ENCODE assay signal across 28 mouse cellular contexts in the genomic region with DNA sequence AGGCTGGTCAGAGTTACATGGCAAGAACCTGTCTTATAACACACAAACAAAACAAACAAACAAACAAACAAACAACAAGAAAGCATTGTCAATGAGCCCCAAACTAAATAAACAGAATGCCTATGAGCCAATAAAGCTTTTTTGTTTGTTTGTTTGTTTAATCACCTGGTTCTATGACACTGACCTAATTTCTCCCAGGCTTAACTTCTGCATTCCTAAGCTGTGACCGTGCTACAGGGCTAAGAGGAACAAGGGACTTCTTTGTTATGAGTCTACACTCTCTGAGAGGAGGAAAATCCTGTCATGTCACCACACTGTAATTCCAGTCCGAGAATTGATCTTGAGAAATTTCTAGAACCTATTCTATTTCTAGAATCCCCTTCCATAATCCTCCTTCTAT. TPM values are rescaled to one million over a fixed set of nuclear protein-coding genes. Genes with fewer than 3 reads are reported as not detected.
DNase-seq lines count a peak whose midpoint lies in the region; ATAC-seq and TF ChIP-seq lines count a peak whose summit lies in the region.
"Had no signal": no experiment of that assay in that cellular context is flagged by ENCODE, and none has a peak within 500 bp of the region (broad histone marks: within the 10 kb centered on the region; RNA-seq: fewer than 3 reads in every experiment).

No protein-coding gene starts in this region.

- H3K27me3 ChIP-seq in forebrain, embryonic 10.5 days (ENCODE audit: poor library complexity, severe bottlenecking), result no peaks in the 10 kb centered on the region
- H3K27me3 ChIP-seq in forebrain, embryonic 15.5 days, result no peaks in the 10 kb centered on the region
- no peaks in the 10 kb centered on the region for H3K27me3 ChIP-seq in lung, embryonic 15.5 days
- H3K27me3 ChIP-seq in limb, embryonic 13.5 days, result no peaks in the 10 kb centered on the region
- H3K27me3 ChIP-seq in liver, embryonic 12.5 days (replicated peaks), result no peaks in the 10 kb centered on the region
- H3K27me3 ChIP-seq: embryonic facial prominence, embryonic 12.5 days; forebrain, embryonic 13.5 days; heart, embryonic 12.5 days; hindbrain, embryonic 15.5 days; midbrain, embryonic 12.5 days had no signal

- WGBS in forebrain, embryonic 10.5 days, result 54% methylated on average over 2 of the region's 2 CpGs
- 43% methylated on average over 2 of the region's 2 CpGs for WGBS in forebrain, embryonic 15.5 days
- WGBS in lung, embryonic 15.5 days, result 43% methylated on average over 2 of the region's 2 CpGs
- WGBS in limb, embryonic 13.5 days, result 48% methylated on average over 2 of the region's 2 CpGs
- WGBS in liver, embryonic 12.5 days (ENCODE audit: insufficient replicate concordance), result 29% methylated on average over 2 of the region's 2 CpGs

- peaks cover 33% of the 10 kb centered on the region for H3K4me1 ChIP-seq in forebrain, embryonic 10.5 days
- H3K4me1 ChIP-seq in forebrain, embryonic 15.5 days, result no peaks in the 10 kb centered on the region; the same call in 1 of the 2 replicates
- H3K4me1 ChIP-seq in lung, embryonic 15.5 days, result peaks cover 34% of the 10 kb centered on the region
- peaks cover 35% of the 10 kb centered on the region for H3K4me1 ChIP-seq in limb, embryonic 13.5 days
- no peaks in the 10 kb centered on the region for H3K4me1 ChIP-seq in liver, embryonic 12.5 days
- H3K4me1 ChIP-seq: forebrain, embryonic 13.5 days had no signal

- ATAC-seq in forebrain, embryonic 15.5 days (replicated peaks), result no peak
- no peak for ATAC-seq in lung, embryonic 15.5 days (ENCODE audit: borderline replicate concordance, extremely low read depth, low FRiP score, low TSS enrichment)
- ATAC-seq in limb, embryonic 13.5 days (ENCODE audit: low FRiP score, low read depth), result no peak
- ATAC-seq in liver, embryonic 12.5 days, result no peak
- ATAC-seq: activated CD4-positive, CD25-positive, alpha-beta regulatory T cell, adult 4 months; CD4-positive, CD25-positive, alpha-beta regulatory T cell, adult 4 months; forebrain, embryonic 13.5 days; liver, postnatal 0 days had no signal

- no peak overlapping the region for H3K4me2 ChIP-seq in forebrain, embryonic 15.5 days (replicated peaks)
- H3K4me2 ChIP-seq in lung, embryonic 15.5 days, result no peak overlapping the region
- H3K4me2 ChIP-seq in limb, embryonic 13.5 days (replicated peaks), result no peak overlapping the region
- no peak overlapping the region for H3K4me2 ChIP-seq in liver, embryonic 12.5 days
- H3K4me2 ChIP-seq: embryonic facial prominence, embryonic 12.5 days; forebrain, embryonic 13.5 days; heart, embryonic 12.5 days; hindbrain, embryonic 15.5 days; midbrain, embryonic 12.5 days had no signal

- no peaks in the 10 kb centered on the region for H3K9me3 ChIP-seq in forebrain, embryonic 10.5 days
- no peaks in the 10 kb centered on the region for H3K9me3 ChIP-seq in forebrain, embryonic 15.5 days
- H3K9me3 ChIP-seq in lung, embryonic 15.5 days, result no peaks in the 10 kb centered on the region
- H3K9me3 ChIP-seq in limb, embryonic 13.5 days, result no peaks in the 10 kb centered on the region
- H3K9me3 ChIP-seq in liver, embryonic 12.5 days (replicated peaks), result no peaks in the 10 kb centered on the region
- H3K9me3 ChIP-seq: embryonic facial prominence, embryonic 12.5 days; forebrain, embryonic 13.5 days; heart, embryonic 12.5 days; hindbrain, embryonic 15.5 days; midbrain, embryonic 12.5 days had no signal

- H3K4me3 ChIP-seq in forebrain, embryonic 10.5 days, result no peak overlapping the region
- no peak overlapping the region for H3K4me3 ChIP-seq in forebrain, embryonic 15.5 days
- no peak overlapping the region for H3K4me3 ChIP-seq in lung, embryonic 15.5 days
- H3K4me3 ChIP-seq in limb, embryonic 13.5 days, result no peak overlapping the region
- no peak overlapping the region for H3K4me3 ChIP-seq in liver, embryonic 12.5 days
- no peak overlapping the region for H3K4me3 ChIP-seq in left cerebral cortex, adult 2 months
- H3K4me3 ChIP-seq in layer of hippocampus, adult 2 months, result no peak overlapping the region
- H3K4me3 ChIP-seq: embryonic facial prominence, embryonic 12.5 days; erythroblast, embryonic 14.5 days; forebrain, embryonic 13.5 days; gastrocnemius, adult 2 months; heart, embryonic 12.5 days; hindbrain, embryonic 15.5 days; midbrain, embryonic 12.5 days had no signal

- no peaks in the 10 kb centered on the region for H3K36me3 ChIP-seq in forebrain, embryonic 10.5 days (replicated peaks)
- H3K36me3 ChIP-seq in forebrain, embryonic 15.5 days, result no peaks in the 10 kb centered on the region
- H3K36me3 ChIP-seq in lung, embryonic 15.5 days, result no peaks in the 10 kb centered on the region
- H3K36me3 ChIP-seq in limb, embryonic 13.5 days, result no peaks in the 10 kb centered on the region
- H3K36me3 ChIP-seq in liver, embryonic 12.5 days, result no peaks in the 10 kb centered on the region
- H3K36me3 ChIP-seq: embryonic facial prominence, embryonic 12.5 days; heart, embryonic 12.5 days; hindbrain, embryonic 15.5 days; midbrain, embryonic 12.5 days had no signal

- TF ChIP-seq CTCF in left cerebral cortex, adult 2 months (IDR thresholded peaks at IDR 0.05), result no peak
- TF ChIP-seq CTCF in layer of hippocampus, adult 2 months (conservative IDR thresholded peaks at IDR 0.05), result no peak

- no peak overlapping the region for H3K9ac ChIP-seq in forebrain, embryonic 15.5 days (replicated peaks)
- no peak overlapping the region for H3K9ac ChIP-seq in lung, embryonic 15.5 days
- H3K9ac ChIP-seq in limb, embryonic 13.5 days, result no peak overlapping the region
- H3K9ac ChIP-seq in liver, embryonic 12.5 days, result no peak overlapping the region
- H3K9ac ChIP-seq: embryonic facial prominence, embryonic 12.5 days; forebrain, embryonic 13.5 days; heart, embryonic 12.5 days; hindbrain, embryonic 15.5 days; liver, postnatal 0 days; midbrain, embryonic 12.5 days had no signal

- no peak for DNase-seq in forebrain, embryonic 10.5 days (ENCODE audit: extremely low spot score, low spot score)
- DNase-seq in lung, postnatal 10 days, result no peak
- no peak for DNase-seq in left cerebral cortex, adult 2 months (ENCODE audit: extremely low spot score in 1 of 2, low spot score in 2 of 2)
- DNase-seq in layer of hippocampus, adult 2 months (ENCODE audit: low spot score in 2 of 2), result no peak
- DNase-seq: adrenal gland, postnatal 10 days; cerebellum, adult 18-20 months; cerebellum, postnatal 14 days; gastrocnemius, adult 2 months; heart, postnatal 14 days; kidney, adult 2 months; layer of hippocampus, postnatal 36 days; liver, postnatal 0 days; lung, postnatal 14 days; thymus, adult 2 months; thymus, postnatal 4 days had no signal

- intact Hi-C loops in left cerebral cortex, adult 2 months (cut with DNase I), result no loop called here

- H3K27ac ChIP-seq in forebrain, embryonic 10.5 days, result 0 out of 2 replicates have a peak overlapping the region, but pooled peaks have one; percentile 63
- no peak overlapping the region for H3K27ac ChIP-seq in forebrain, embryonic 15.5 days (replicated peaks)
- 0 out of 2 replicates have a peak overlapping the region, but pooled peaks have one; percentile 2 for H3K27ac ChIP-seq in lung, embryonic 15.5 days
- H3K27ac ChIP-seq in limb, embryonic 13.5 days, result peak overlapping the region; percentile 22; the same call in 1 of the 2 replicates
- no peak overlapping the region for H3K27ac ChIP-seq in liver, embryonic 12.5 days
- H3K27ac ChIP-seq in left cerebral cortex, adult 2 months, result no peak overlapping the region
- no peak overlapping the region for H3K27ac ChIP-seq in layer of hippocampus, adult 2 months
- H3K27ac ChIP-seq: embryonic facial prominence, embryonic 12.5 days; forebrain, embryonic 13.5 days; gastrocnemius, adult 2 months; hindbrain, embryonic 15.5 days; kidney, postnatal 0 days; midbrain, embryonic 12.5 days had no signal

RNA-seq across cellular contexts. Expression of a gene that starts 29.2 kb away (rescaled TPM):
- polyA plus RNA-seq in forebrain, embryonic 10.5 days (2016; fragmentation: Nextera tagmentation; extraction: Ambion mirVana), result 28.0 and 28.9 TPM in 2 replicates
- 5.4 and 5.7 TPM in 2 replicates for polyA plus RNA-seq in forebrain, embryonic 15.5 days (2015; fragmentation: Nextera tagmentation; extraction: Ambion mirVana)
- polyA plus RNA-seq in lung, embryonic 15.5 days (2015; fragmentation: Nextera tagmentation; extraction: Ambion mirVana), result 46.1 and 47.2 TPM in 2 replicates
- polyA plus RNA-seq in limb, embryonic 13.5 days (2015; fragmentation: Nextera tagmentation; extraction: Ambion mirVana), result 61.5 and 66.1 TPM in 2 replicates
- polyA plus RNA-seq in liver, embryonic 12.5 days (2016; fragmentation: Nextera tagmentation; extraction: Ambion mirVana), result 5.9 and 6.8 TPM in 2 replicates
- under 1 TPM; 0.65 to 0.86 TPM for total RNA-seq in left cerebral cortex, adult 2 months (2021)
- under 1 TPM; 0.34 to 0.49 TPM for total RNA-seq in layer of hippocampus, adult 2 months (2021)
- polyA plus RNA-seq: CD4-positive, CD25-positive, alpha-beta regulatory T cell, adult 4 months; erythroblast, embryonic 14.5 days had no signal

Comparison
In these comparisons a context has a peak if more than half of its experiments do, and no peak if none do; other contexts are left out.
1. H3K27ac ChIP-seq: peak in forebrain, embryonic 10.5 days (single experiment), lung, embryonic 15.5 days (single experiment) and limb, embryonic 13.5 days (single experiment); none in forebrain, embryonic 15.5 days (single experiment), liver, embryonic 12.5 days (single experiment), left cerebral cortex, adult 2 months (single experiment) and layer of hippocampus, adult 2 months (single experiment).